Mouse (Mus musculus) T-helper 17 cell (primary cell): Measurements from ENCODE around the gene Supt5.

Experiments used
- in situ Hi-C, 2 experiments: fragments of 300-600 bp; cut with MboI, MseI; formaldehyde crosslinking; loops; 1 replicate in 1 of 2; 2 replicates in 1 of 2; pipeline ENCODE4 v1.15.1; 2025; ENCODE audit warnings: high pct_unique_total_duplicates in 2 of 2

The Supt5 gene

GRCm38 (mm10) chr7:28374647-28375046, 36.1 kb upstream of the Supt5 start:
- in situ Hi-C loops, result no loop called here

GRCm38 (mm10) chr7:28373891-28374495, 35.4 kb upstream of the Supt5 start:
- in situ Hi-C loops, result no loop called here

GRCm38 (mm10) chr7:28373131-28373581, 34.6 kb upstream of the Supt5 start:
- in situ Hi-C loops, result no loop called here

- in situ Hi-C loops, result no loop called here
These were observed 33.9 kb upstream of the Supt5 start, which contains the start of gene Plekhg2 for GRCm38 (mm10) chr7:28372251-28373108. TSS of gene Plekhg2 (minus strand) at chr7:28372599.

GRCm38 (mm10) chr7:28371514-28371989, 33.0 kb upstream of the Supt5 start:
- in situ Hi-C loops, result no loop called here

- in situ Hi-C loops, result no loop called here
These were observed 32.5 kb upstream of the Supt5 start for GRCm38 (mm10) chr7:28370977-28371513.

GRCm38 (mm10) chr7:28370051-28370450, 31.5 kb upstream of the Supt5 start:
- in situ Hi-C loops, result no loop called here

- in situ Hi-C loops, result loop anchor here in 1 of 2 experiments (5.0 kb wide), 2 partner anchors 239 to 891 kb away; no protein-coding TSS in a partner anchor
These were observed 29.9 kb upstream of the Supt5 start for GRCm38 (mm10) chr7:28368276-28368920.

- in situ Hi-C loops, result loop anchor here in 1 of 2 experiments (5.0 kb wide), 2 partner anchors 240 to 890 kb away; no protein-coding TSS in a partner anchor
These were observed 29.2 kb upstream of the Supt5 start for GRCm38 (mm10) chr7:28367663-28368275.

GRCm38 (mm10) chr7:28362441-28363060, 24.0 kb upstream of the Supt5 start:
- in situ Hi-C loops, result loop anchor here in 1 of 2 experiments (5.0 kb wide), 1 partner anchor 35 kb away; no protein-coding TSS in a partner anchor

GRCm38 (mm10) chr7:28361647-28362341, 23.2 kb upstream of the Supt5 start:
- in situ Hi-C loops, result loop anchor here in 1 of 2 experiments (5.0 kb wide), 1 partner anchor 36 kb away; no protein-coding TSS in a partner anchor

GRCm38 (mm10) chr7:28360291-28360690, 21.7 kb upstream of the Supt5 start:
- in situ Hi-C loops, result loop anchor here in 1 of 2 experiments (5.0 kb wide), 1 partner anchor 37 kb away; no protein-coding TSS in a partner anchor

GRCm38 (mm10) chr7:28359854-28360253, 21.3 kb upstream of the Supt5 start:
- in situ Hi-C loops, result loop anchor here in 1 of 2 experiments (5.0 kb wide), 1 partner anchor 37 kb away; no protein-coding TSS in a partner anchor

GRCm38 (mm10) chr7:28358431-28358830, 19.9 kb upstream of the Supt5 start:
- in situ Hi-C loops, result no loop called here

GRCm38 (mm10) chr7:28357984-28358383, 19.4 kb upstream of the Supt5 start:
- in situ Hi-C loops, result no loop called here

GRCm38 (mm10) chr7:28356981-28357380, 18.4 kb upstream of the Supt5 start:
- in situ Hi-C loops, result no loop called here

GRCm38 (mm10) chr7:28355221-28355620, 16.7 kb upstream of the Supt5 start:
- in situ Hi-C loops, result no loop called here

- in situ Hi-C loops, result no loop called here
These were observed 16.1 kb upstream of the Supt5 start for GRCm38 (mm10) chr7:28354596-28354995.

- in situ Hi-C loops, result no loop called here
These were observed 15.6 kb upstream of the Supt5 start for GRCm38 (mm10) chr7:28354113-28354581.

- in situ Hi-C loops, result no loop called here
These were observed 14.7 kb upstream of the Supt5 start for GRCm38 (mm10) chr7:28353267-28353666.
